Mouse (Mus musculus) thymus, postnatal 4 days (tissue): ENCODE measurements around the gene Megf11.
"Not testable (repeated sequence)": the region's sequence is repeated elsewhere in the genome, so short reads cannot be mapped to it uniquely, and the experiment has no call there.

Experiments
- DNase-seq: peaks from one replicate; pipeline ENCODE4 v3.0.0; 2021

Megf11 gene

DNA sequence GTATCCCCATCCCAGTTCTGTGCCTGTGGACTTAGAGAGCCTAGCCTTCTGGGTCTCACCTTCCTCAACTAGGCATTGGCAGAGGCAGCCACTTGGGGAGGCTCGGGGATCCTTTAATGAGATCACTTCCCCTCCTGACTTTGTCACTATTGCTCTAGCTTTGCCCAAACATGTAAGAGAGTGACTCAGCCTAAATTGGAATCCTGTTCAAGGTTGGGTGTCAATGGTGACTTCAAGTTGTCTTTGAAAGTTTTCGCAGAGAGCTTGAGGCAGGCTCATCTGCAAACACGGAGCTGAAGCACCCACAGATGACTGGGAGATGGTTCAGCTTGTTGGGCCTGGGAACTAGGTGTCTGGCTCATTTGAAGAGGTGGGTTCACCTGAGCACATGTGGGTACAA lies 85.9 kb downstream of the Megf11 start:
- no peak for DNase-seq

DNA sequence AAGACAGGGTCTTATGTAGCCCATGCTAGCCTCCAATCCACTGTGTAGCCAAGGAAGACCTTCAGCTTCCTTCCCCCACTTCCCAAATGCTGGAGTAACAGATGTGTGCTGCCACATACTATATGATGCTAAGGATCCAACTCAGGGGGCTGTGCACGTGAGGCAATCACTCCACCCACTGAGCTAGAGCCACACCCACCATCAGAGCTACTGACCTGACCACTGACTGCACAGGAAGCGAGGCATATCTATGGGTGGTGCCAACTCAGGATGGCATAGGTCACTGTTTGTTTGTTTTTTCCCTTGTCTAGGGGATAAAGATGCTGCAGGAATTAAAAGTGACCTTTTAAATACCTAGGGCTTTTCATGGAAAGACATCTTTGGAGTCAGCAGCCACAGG lies 86.7 kb downstream of the Megf11 start:
- DNase-seq: no peak

DNA sequence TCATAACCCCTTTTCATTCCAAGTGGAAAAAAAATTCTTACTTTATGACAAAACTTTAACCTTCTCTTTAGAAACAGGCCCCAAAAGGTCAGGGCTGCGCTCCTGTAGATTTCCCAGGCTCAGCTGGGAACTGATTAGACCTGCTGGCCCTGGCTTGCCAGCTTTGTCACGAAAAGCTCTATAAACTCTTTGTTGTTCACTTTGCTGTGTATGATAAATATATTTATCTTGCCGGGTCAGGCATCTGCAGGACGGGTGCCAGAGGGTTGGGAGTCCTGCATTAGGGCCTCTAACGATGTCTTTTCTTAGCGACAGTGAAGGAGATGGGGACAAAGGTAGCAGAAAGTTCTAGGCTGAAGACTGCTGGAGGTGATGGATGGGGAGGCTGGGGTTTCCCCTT lies 87.3 kb downstream of the Megf11 start:
- no peak for DNase-seq

DNA sequence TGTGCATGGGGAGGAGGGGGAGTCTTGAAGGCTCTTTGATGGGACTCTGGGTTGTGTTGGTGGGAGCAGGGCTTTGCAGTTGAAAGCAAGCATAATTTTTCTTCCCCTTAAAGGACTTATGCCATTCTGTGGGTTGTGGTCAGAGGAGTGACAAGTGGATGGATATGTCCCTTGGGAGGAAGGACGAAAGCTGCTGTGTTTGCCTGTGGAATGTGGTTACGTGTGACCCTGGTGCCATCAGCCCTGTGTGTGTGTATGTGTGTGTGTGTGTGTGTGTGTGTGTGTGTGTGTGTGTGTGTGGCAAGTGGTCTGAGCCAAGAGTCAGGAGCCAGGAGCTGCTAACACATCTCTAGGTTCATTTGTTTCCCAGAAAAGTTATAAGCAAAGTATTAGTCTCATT lies 87.7 kb downstream of the Megf11 start:
- no peak for DNase-seq

DNA sequence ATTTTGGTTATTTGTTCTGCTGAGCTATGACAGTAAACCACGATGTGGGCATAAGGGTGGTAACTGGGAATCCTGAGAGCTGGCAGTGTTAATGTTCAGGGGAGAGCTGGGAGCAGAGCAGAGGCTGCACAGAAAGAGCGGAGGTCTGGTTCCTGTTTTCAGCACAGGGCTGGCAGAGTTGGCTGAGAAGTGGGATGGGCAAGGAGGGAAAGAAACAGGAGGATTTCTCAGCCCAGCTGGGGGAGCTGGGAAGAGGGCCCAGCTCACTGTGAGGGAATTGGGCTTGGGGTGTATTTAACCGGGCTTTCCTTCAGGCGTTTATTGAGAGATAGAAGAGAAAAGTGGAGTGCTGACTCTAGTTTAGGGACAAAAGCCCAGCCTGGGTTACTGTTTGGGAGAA lies 88.3 kb downstream of the Megf11 start:
- no peak for DNase-seq

DNA sequence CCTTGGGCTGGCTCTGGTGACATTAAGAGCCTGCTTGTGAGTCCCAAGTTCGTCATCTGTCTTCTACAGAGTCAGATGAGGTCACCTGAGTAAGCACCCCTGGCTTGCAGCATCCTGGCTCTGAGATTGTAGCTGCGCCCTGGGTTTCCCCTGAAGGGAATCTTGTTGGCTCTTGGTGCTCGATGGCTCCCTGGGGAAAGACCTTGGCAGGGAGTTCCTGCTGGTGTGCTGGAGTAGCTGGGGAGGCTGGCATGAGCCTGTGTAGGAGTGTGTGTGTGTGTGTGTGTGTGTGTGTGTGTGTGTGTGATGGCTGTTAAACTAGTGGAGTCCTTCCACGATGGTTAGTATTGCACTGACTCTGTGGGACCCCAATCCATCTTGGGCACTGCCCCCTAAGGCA lies 88.7 kb downstream of the Megf11 start:
- DNase-seq: no peak

DNA sequence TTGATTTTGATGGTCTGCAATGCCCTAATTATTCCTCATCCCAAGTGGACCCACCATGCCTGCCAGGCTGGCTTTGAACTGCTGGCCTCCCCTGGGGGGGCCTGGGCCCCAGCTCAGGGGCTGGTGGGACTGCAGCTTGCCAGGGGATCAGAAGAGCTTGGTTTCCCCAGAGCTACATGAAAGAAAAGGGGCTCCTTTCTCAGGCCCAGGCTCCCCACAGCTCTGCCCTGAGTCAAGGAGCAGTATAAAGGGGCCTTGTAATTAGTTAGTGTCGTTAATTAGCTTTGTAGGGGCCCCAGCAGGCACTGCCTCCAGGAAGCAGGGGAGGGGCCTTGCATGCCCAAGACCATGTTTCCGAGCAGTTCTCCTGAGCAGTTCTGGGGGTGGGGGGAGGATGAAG lies 90.5 kb downstream of the Megf11 start:
- no peak for DNase-seq

DNA sequence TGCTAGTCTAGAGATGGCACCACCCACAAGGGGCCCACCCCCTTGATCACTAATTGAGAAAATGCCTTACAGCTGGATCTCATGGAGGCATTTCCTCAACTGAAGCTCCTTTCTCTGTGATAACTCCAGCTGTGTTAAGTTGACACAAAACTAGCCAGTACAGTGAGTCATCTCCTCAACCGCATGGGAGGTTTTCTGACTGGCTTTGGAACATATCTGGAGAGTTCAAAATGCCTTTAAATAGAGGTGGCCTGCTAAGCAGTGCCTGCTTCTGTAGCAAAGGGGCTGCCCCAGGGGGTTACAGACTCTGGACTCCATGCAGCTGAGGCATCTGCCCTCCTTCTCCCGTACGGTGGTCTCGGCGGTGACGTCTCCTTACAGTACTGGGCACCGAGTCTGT lies 92.0 kb downstream of the Megf11 start:
- not testable (repeated sequence) for DNase-seq

DNA sequence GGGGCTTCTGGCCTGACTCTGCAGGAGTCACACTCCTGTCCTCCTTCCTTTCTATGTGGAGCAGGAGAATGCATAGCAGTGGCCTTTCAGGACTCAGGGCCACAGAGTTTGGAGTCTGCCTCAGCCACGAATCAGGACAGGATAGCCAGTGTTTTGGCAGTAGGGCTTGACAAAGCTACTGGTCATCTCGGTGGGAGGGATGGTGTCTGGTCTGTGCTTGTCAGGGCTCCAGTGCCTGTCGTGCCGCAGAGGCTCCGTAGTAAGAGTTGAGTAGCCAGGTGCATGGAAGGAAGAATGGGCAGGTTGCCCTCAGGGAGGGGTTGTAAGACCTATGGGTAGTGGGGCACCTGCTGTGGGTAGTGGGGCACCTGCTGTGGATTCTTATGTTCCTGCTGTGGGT lies 96.7 kb downstream of the Megf11 start:
- DNase-seq: no peak

DNA sequence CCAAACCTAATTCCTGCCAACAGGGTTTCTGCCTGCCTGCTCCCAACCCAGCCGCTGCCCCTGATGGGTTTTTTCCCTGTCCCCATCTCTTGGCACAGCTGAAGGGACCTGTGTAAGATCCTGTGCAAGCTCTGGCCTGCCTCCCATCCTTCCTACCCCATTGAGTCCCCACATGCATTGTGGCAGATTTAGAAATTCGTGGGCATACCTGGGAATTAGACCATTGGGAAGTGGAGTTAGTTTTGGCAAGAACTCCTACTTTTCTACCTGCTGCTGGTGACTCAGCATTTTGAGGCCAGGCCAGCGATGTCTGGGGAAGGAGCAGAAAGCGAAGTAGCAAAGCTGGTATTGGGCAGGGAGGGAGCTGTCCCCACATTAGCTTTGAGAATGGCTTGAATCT lies 102.0 kb downstream of the Megf11 start:
- DNase-seq: no peak

DNA sequence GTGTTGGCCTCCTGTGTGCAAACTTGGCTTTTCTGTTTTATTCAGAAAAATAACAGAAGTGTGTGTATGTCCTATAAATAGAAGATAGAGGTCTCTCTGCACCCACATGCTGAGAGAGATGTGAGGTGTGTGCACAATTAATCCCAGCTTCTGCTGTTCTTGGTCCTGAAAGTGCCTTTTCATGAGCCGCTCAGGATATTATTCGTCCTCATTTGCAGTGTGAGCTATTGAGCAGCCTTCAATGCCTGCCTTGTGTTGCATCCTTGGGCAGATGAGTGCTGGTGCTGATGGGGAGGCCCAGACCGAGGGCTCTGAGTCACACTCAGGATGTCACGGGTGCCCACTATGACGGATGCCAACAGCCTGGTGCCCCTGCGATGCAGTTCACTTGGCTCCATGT lies 109.2 kb downstream of the Megf11 start:
- no peak for DNase-seq

DNA sequence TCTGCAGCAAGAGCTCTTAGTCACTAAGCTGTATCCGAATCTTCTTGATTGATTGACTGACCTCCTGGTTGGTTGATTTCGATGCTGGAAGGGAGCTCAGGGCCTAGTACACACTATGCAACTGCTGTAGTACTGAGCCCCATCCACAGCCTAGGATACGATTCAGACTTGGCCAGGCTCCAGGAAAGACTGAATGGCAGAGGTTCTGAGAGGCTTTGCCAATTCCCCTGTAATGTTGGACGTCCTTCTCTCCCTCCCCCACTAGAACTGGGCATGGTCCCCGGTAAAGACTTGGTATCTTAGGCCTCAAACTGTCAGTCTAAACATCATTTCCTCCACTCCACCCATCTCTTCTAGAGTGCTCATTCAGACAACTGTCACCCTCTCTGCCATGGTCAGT lies 113.5 kb downstream of the Megf11 start:
- no peak for DNase-seq

DNA sequence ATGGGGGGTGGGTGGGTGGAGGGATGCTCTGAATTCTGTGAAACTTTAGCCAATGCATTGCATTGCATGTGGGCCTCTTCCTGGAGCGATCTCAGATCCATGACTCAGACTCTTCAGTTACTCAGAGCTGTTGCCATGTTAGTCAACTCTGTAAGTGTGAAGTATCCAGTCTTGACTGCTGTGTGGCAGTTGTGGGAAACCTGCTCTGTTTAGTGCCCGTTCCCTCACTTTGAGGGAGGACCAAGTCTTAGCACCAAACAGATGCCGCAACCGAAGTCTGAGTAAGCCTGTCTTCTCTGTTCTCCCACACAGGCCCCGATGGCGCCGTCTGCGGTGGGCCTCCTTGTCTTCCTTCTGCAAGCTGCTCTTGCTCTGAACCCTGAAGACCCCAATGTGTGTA lies 115.8 kb downstream of the Megf11 start:
- no peak for DNase-seq

DNA sequence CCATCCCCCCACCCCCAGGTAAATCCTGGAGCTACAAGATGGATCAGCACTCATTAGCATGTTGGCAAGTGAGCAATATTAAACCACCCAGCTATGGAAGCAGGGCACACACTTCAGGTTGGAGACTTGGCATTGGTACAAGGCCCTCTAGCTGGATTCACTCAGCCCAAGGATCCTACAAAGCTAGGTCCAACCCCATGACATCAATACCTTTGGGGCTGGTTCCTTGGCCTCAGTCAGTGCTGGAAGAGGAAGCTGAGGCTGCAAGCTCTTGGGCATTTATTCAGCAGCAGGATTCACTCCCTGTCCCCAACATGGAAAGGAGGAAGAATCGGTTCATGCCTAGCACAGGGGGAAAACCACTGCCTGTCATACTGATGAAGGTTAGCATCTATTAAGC lies 118.6 kb downstream of the Megf11 start:
- no peak for DNase-seq

DNA sequence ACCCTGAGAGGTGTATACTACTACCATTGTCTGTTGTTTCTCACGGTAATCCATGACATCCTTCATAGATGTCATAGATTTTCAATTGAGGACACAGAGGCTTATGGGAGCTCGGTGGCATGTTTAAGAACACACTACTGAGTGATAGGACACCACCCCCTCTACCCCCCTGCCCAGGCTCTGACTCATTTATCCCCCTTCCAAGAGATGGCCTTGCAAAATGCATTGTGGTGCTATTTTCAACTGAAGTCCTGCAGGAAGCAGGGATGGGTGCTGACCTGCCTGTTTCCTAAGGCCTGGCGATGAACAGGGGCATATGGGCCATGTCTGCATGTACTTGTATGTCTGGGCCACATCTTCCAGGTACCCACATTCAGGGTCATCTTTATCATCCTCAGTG lies 119.0 kb downstream of the Megf11 start:
- no peak for DNase-seq

DNA sequence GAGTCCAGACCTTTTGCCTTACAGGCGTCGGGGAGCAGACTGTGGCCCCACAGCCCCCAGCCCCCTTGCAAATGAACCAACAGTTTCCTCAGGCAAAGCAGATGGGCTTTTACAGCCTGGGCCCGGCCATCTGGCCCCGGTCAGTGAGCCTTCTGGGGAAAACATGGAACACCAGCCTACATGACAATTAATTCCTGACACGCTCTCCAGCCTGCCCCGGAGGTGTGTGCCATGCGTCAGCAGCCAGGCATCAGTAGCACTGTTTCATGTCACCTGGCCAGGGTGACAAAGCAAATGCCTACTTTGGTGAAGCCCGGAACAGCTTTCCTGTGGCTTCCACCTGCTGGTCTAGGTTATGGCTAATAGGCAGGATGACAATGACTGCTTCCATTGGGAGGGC lies 119.5 kb downstream of the Megf11 start:
- DNase-seq: no peak

DNA sequence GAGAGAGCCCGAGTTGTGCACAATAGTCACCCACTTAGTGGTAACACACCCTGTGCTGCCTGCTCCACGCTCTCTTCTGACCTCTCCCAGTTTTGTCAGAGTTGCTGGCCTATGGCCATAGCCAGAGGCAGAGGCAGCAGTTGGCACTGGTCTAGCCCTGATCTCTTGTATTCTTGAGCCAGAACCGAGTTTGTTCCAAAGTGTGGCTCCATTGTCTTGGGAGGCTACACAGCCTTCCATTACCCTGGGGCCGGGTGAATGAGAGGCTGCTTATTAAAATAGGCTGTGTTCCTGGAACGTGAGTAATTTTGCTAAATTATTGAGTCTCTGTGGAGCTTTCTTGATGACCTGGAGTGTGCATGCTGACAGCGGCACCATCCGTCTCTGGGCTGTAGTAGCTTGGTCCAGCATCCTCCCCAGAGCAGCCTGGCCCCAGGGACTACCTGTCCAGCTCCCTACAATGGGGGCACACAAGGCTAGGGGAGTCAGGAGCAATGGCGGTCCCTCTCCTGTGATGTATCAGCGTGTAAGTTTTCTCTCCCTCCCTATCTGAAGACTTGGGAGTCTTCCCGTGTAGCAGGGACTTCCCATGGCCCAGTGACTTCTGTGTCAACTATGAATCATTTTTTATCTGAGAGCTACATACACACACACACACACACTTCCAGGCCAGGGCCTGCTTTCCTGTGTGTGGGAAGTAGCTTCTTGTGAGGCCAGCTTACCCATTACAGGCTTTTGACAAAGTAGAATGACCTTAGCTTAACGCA lies 121.2 kb downstream of the Megf11 start:
- no peak for DNase-seq

DNA sequence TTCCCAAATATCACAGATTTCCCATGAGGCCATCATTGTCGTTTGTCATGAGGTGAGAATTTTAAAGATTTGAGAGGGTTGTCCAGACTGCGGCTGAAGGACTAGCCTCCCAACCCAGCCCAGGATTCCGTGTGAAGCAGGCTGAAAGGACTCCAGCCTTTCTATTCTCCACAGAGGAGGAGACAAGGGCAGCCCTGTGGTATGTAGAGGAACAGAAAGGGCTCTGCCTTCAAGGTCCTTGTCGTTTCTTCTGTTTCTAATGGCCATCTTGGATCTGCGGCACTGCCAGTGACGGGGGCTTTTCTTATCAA lies 121.7 kb downstream of the Megf11 start:
- DNase-seq: no peak

DNA sequence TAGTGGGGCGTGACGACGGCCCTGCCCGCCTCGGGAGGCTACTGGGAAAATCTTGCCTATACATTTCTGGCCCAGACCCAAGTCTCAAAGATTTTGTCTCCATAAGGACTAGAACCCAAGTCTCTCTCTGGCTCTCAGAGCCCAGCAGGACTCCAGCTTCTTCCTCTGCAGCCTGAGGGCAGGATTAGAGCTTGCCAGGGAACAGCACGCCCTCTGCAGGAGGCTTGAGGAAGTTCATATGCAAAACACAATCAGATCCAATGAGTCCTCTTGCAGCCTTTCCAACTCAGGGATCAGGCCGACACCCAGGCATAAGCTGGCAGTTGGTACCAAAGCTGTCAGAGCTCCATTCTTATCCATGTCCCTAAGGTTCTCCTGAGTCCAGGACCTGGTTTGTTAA lies 122.6 kb downstream of the Megf11 start:
- no peak for DNase-seq

DNA sequence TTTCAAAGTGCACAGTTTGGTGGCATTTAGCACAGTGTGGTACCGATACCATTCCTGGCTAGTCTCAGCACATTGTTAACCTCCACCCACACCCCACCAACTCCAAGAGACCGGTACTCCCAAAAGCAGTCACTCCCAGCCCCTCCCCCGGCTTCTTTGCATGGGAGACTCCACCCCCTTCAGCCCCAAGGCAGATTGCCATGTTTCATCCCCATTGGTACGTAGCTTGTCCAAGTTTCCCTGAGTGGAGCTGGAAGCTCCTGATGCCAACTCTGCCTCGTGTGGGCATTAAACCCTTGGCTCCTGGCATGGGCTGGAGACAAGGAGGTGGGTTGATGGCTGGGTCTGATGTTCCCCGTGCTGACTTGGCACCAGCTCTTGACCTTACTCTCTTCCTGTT lies 129.4 kb downstream of the Megf11 start:
- DNase-seq: no peak

DNA sequence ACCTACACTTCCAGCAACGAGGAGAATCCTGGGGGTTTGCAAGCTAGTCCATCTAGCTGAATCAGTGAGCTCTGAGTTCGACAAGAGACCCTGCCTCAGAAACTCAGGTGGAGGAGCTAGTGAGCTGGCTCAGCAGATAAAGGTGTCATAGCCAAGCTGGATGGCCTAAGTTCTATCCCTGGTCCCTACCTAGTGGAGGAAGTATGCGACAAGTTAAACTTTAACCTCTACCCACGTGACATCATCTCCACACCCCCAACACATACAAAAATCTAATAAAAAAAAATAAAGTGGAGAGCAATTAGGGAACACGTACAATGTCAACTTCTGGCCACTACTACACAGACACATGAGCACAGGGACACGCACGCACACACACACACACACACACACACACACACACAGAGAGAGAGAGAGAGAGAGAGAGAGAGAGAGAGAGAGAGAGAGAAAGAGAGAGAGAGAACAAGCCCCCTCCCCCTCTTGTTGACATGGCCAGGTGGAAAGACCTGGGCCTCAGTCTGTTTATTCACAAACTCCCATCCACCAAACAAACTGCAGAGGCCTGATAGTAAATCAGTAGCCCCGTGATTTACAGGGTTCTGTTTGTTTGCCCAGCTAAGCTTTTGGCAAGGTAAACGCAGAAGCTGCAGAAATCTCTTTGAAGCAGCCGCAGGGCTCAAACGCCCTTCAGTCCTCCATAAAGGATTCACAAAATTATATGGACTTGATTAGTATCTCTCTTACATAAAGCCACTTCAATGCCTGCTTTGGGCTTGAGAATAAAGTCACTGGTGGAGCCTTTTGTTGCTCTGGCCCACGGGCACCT lies 134.7 kb downstream of the Megf11 start:
- DNase-seq: no peak

DNA sequence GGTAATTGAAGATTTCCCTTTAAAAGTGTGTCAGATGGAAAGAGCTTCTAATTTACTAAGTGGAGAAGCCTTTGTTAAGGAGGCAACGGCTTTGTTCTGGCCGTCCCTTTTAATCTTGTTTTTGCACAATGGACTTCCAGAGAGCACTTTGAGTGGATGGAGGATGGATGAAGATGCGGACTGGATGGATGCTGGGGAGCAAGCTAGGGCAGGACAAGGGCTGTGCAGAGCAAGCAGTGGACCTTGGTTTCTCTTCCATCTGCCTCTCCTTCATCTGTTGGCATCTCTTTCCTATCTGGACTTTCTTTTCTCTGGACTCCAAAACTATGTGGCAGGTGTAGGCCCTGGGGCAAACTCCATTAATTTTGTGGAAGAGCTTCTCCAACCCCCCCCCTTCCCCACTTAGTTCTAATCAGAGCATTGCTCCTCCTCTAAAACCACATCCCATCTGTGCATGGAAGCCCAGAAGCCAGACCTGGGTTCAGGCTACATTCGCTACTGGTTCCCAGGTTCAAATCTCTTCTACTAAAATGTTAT lies 135.4 kb downstream of the Megf11 start:
- DNase-seq: no peak

DNA sequence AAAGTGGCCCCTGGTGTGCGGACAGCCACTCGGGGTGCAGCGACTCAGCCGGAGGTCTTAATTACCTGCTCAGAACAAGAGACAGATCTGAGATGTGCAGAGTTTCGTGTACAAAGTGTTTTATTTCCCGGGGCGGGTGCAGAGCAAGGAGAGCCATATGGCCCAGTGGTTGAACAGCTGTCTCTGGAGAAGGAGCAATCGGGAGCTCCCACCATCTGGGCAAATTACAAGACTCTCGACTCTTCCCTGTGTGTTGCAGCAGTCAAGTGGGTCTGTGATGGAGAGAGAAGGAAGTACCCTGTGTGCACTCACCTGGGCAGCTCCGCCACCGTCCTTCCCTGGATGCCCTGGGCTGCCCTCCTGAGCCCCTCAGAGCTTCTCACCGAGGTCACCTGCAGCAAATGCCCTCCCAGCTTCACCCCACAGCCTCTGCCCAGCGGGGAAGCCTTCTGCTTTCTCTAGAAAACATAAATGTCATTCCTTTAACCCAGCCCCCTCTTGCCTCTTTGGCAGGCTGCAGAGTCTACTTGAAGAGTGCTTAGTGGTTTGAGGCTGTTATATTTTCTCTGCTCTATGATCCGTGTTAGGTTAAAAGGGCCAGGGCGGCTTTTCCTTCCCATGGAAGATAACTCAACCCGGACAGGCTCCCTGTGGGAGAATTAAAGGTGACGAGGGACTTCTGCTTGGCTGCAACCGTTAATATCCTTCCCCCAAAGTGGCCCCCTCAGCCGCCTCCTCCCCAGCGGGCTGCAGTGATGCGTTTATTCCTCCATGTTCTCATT lies 138.0 kb downstream of the Megf11 start:
- no peak for DNase-seq

DNA sequence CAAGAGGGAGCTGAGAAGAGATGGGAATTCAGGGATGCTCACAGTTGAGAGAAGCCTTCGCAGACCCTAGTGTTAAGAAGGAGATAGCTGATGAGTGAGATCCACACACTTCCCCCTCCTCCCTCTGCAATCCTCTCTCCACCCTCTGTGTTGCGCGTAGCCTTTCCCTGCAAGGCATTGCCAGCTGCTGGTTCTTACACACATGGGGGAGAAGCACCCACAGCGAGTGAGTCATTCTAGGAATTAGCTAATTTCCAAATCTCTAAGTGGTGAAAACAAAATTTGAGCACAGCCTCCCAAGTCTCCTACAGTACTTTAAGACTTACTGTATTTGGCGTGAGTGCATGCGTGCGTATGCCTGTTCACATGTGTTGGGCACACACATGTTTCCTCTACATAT lies 142.6 kb downstream of the Megf11 start:
- DNase-seq: no peak
